Mouse (Mus musculus): ENCODE results near the gene Slc44a1.

Slc44a1 gene

DNA sequence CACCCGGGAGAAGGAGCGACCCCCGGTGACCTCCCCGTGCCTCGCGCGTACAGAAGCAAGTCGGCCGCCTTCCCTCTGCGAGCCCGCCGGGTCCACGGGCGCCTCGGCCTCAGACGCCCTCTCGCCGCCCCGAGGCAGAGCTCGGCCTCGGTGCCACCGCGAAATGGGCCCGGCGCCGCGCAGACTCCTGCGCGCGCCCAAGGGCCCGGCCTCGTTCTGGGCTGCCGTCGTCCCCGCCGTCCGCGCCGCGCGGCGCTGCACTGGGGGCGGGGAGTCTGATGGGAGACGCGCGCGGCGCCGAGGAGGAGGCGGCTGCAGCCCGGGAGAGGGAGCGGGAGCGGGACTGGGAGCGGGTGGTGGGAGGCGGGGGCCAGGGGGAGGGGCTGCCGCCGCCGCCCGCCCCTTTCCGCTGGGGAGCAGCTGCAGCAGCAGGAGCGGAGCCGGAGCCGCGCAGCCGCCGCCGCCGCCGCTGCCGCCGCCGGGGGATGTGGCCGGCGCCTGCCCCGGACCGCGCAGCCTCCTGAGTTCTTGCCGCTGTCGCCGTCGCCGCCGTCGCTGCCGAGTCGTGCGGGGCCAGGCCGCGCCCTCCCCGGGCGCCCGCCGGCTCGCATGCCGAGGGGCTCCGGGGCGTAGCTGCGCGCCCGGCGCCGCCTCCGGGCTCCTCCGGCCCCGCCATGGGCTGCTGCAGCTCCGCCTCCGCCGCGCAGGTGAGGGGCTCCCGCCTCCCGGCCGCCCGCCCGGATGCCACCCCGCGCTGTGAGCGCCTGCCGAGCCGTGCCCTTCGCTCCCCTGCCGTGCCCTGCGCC is at the start of gene Slc44a1:
TSS of gene Slc44a1 (plus strand) at position 404 of the 806 bp plus-strand sequence.
- DNase-seq, result peak; percentile 89

GRCm38 (mm10) chr4:53395002-53395401 is 45.2 kb upstream of the Slc44a1 start:
- DNase-seq, result peak; percentile 24

- DNase-seq, result no peak
Observed at GRCm38 (mm10) chr4:53396623-53397192, 43.5 kb upstream of the Slc44a1 start.

- DNase-seq, result no peak
Observed at GRCm38 (mm10) chr4:53397280-53398117, 42.7 kb upstream of the Slc44a1 start.

- no peak for DNase-seq
Observed at GRCm38 (mm10) chr4:53398561-53398960, 41.7 kb upstream of the Slc44a1 start.

DNA sequence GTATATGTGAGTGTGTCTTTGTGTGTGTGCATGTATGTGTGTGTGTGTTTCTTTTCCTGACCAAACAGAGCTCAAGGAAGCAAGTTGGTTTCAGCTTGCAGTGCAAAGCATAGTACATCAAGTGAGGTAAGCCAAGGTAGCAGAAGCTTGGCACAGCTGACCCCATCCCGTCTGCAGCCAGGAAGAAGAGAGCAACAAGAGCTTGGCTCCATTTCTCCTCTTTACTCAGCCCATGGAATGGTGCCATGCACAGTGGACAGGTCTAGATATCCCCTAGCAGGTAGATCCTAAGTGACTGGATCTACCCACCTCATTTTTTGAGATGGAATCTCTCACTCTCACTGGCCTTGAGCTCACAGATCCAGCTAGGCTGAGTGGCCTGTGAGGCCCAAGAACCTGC is 40.8 kb upstream of the Slc44a1 start:
- no peak for DNase-seq

DNA sequence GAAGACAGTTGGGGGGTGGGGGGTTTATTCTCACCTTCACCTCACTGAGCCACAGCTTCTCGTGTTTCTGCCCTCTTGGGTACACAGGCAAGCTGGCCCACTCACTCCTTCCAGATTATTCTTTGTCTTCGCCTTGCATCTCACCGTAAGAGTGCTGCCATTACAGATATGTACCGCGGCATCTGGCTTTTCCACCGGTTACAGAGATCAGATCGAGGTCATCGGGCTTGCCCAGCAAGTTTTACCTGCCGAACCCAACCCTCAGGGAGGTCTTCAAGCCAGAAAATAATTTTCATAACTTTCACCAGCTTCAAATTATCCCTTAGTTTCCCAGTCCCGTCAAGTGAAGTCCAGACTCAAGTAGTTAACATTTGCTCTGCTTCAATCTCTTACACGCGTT is 36.8 kb upstream of the Slc44a1 start:
- no peak for DNase-seq

DNA sequence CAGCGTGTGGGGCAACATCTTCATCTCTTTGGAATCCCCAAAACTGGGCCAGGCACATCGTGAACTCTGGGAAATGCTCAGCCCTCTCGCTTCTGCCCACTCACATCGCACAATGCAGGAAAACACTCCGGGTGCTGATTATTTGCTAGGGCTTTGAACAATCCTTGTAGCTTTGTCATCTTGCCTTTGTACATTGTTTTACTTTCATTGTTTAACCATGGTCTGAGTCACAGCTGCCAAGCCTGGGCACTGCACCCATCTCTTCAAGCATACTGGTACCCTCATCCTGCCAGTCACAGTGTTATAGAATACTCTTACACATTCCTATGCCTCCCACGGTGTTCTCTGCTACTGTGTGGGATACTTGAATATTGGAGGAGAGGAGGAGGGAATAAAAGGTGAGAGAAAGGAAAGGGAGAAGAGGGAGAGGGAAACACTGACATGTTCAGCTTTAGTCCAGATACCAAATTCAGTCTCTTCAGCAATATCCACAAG is 35.7 kb upstream of the Slc44a1 start:
- DNase-seq, result no peak

- DNase-seq, result no peak
Observed at GRCm38 (mm10) chr4:53406866-53407265, 33.3 kb upstream of the Slc44a1 start.

DNA sequence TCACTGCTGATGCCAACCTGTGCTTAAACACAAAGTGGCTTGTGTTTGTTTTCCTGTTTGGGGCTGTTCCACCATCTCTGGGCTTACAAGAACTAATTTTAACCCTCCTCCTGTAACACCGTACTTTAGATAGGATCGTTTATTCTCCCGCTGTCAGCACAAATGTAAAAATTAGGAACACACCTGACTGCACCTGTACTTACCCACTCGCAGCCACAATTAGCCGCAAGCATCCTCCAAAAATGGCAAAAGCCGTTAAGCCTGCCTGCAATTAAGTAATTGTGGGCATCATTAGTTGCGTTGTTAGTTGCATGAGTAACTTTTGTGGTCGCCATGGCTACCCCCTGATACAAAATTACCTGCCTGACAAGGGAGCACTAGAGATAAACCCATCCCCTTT is 31.4 kb upstream of the Slc44a1 start:
- no peak for DNase-seq

- DNase-seq, result no peak
Observed at GRCm38 (mm10) chr4:53409526-53410085, 30.6 kb upstream of the Slc44a1 start.

DNA sequence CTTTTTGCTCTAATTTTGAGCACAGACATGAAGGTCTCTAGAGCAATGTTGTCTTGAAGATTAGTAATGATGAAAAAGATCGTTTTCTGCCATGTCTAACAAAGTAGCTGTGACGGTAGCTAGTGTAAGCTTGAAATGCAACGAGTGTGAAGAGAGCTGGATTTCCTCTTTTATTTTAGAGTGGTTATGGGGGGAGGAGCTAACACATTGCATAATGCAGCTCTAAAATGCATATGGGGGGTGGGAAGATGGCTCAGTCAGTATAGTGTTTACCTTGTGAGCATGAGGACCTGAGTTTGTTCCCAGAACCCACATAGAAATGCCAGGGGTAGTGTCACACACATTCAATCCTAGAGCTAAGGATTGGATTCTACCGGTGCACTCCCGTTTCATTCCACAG is 29.5 kb upstream of the Slc44a1 start:
- no peak for DNase-seq

- DNase-seq, result no peak
Observed at GRCm38 (mm10) chr4:53411958-53412870, 28.0 kb upstream of the Slc44a1 start.

GRCm38 (mm10) chr4:53412991-53413390 is 27.2 kb upstream of the Slc44a1 start:
- DNase-seq, result no peak

DNA sequence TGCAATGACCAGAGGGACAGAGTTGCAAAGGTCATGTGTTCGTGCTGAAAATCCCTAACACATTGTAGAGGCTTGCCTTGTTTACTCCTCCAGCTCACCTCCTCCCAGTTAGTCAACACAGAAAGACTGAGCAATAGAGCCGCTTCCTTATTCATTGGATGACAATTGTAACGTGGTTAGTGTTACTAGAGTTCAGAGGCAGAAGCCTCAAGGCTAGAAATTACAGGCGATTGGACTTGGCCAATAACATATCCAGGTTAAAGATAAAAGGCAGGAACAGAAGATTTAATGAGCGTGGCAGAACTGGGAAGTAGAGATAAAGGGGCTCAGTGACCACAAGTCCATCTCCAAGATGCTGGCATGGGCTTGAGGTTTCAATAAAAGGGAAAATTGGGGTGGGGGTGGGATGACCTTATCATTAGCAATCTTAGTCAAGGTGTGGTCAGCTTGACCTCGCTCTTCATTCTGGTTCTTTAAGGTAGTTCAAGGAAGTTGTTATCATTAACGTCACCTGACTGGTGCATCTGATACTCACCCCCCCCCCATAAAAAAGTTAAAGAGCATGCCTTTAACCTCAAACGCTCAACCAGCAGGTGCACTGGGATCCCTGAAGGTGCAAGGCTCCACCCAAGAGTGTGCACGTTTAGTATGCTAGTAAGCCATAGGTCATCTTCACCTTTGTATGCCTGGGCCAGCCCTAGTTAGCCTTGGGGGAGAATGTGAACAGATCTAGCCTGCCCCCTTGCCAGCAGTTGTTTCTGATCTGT is 26.0 kb upstream of the Slc44a1 start:
- DNase-seq, result no peak

- DNase-seq, result no peak
Observed at GRCm38 (mm10) chr4:53415873-53416637, 24.2 kb upstream of the Slc44a1 start.

DNA sequence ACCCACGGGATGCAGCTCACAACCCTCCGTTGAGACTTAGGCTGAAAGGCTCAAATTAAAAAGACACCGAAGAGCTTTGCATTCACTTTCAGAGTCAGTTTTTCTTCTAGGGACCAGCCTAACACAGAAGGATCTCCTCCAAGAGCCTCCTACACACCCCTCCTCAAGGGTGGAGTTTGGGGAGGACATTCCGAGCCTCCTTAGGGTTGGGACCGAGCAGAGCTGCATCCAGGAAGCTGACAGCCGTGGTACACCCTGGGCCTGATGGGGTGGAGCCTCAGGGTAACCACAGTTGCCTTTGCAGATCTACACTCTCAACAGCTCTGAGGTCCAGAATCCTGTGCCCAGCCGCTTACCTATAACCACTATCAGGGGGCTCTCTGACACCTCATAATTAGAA is 23.3 kb upstream of the Slc44a1 start:
- no peak for DNase-seq

- no peak for DNase-seq
Observed at GRCm38 (mm10) chr4:53422799-53423198, 17.4 kb upstream of the Slc44a1 start.

DNA sequence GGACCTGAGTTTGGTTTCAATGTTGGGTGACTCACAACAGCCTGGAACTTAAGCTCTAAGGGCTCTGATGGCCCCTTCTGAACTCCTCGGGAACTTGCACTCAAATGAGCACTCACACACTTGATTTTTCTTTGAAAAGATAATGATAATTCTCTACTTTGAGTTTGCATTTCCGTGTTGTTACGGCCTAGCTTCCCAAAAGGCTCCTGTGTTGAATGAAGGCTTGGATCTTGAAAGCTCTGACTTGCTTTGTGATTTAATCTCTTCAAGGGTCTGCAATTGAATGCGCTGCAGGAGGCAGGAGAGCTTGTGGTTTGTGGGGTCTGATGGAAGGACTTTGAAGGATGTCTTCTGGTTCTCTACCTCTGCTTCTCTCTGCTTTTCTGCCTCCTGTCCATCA is 13.1 kb upstream of the Slc44a1 start:
- no peak for DNase-seq

DNA sequence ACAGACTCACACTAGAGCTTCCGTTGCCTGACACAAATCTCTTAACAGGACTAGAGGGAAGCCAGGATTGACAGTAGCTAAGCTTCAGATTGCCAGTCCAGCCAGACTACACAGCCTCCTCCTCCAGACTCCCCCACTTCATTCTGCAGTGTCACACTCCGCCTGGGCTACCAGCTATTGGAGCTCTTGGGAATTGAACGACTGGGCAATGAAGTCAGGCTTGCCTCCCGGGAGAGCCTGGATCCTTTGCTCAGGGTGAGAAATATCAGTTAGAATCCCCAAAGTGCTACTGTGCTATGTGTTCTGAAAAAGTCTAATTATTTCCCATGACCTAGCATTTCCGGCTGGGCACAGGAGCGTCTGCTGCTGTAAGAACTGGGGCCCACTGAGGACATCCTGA is 9.7 kb upstream of the Slc44a1 start:
- no peak for DNase-seq

Data from liver (tissue).